Mouse (Mus musculus): ENCODE measurements around the gene Ildr1.

Ildr1 gene

GRCm38 (mm10) chr16:36772996-36773395, 79.2 kb downstream of the Ildr1 start:
- DNase-seq: no peak

- no peak for DNase-seq
Measured at GRCm38 (mm10) chr16:36775658-36776057, 81.9 kb downstream of the Ildr1 start.
